Mouse (Mus musculus) forebrain, embryonic 12.5 days (tissue): ENCODE measurements around the gene Nf1. TPM values are rescaled to one million over a fixed set of nuclear protein-coding genes. Genes with fewer than 3 reads are reported as not detected.
A peak's percentile ranks its signal among the peaks of the same experiment; 100 is the strongest.

ENCODE experiments used
- ATAC-seq: fragments of 200-750 bp; cut with Nextera tagmentation; 2 replicates; pipeline ENCODE4 v1.8.0; 2017; ENCODE audit warnings: moderate TSS enrichment; ENCODE audit not compliant: low FRiP score
- H3K27ac ChIP-seq: fragments of 300-500 bp; sonication (generic); 2 replicates; pipeline ENCODE4 v1.5.1; 2016; ENCODE audit warnings: mild to moderate bottlenecking
- H3K27me3 ChIP-seq: fragments of 300-500 bp; sonication (generic); 2 replicates; pipeline ENCODE4 v1.6.1; 2016; ENCODE audit warnings: mild to moderate bottlenecking
- H3K36me3 ChIP-seq: fragments of 300-500 bp; sonication (generic); replicated peaks from 2 replicates; pipeline ENCODE4 v1.6.1; 2016; ENCODE audit warnings: mild to moderate bottlenecking
- H3K4me1 ChIP-seq: fragments of 300-500 bp; sonication (generic); 2 replicates; pipeline ENCODE4 v1.6.1; 2016
- H3K4me2 ChIP-seq: fragments of 300-500 bp; sonication (generic); 2 replicates; pipeline ENCODE4 v1.6.1; 2016; ENCODE audit warnings: mild to moderate bottlenecking, moderate library complexity
- H3K4me3 ChIP-seq: fragments of 300-500 bp; sonication (generic); replicated peaks from 2 replicates; pipeline ENCODE4 v1.5.1; 2016; ENCODE audit warnings: mild to moderate bottlenecking
- H3K9ac ChIP-seq: fragments of 300-500 bp; sonication (generic); 2 replicates; pipeline ENCODE4 v1.6.1; 2016; ENCODE audit warnings: mild to moderate bottlenecking
- H3K9me3 ChIP-seq: fragments of 300-500 bp; sonication (generic); 2 replicates; pipeline ENCODE4 v1.6.1; 2016
- WGBS: fragments of 180-500 bp; shearing (Covaris S2); methylation state at CpG from one replicate; pipeline ENCODE4 v1.1.7; 2016; 5-methylcytosine and 5-hydroxymethylcytosine counted together
- polyA plus RNA-seq: library from polyadenylated mRNA; unstranded; fragments of >200 nt; fragmentation: Nextera tagmentation; extraction: Ambion mirVana; gene quantifications from 2 replicates; pipeline ENCODE4 v1.2.1, GENCODE M21; 2016

Gene Nf1
- polyA plus RNA-seq, 1 experiment from 2014 or later: 8.9 TPM

DNA sequence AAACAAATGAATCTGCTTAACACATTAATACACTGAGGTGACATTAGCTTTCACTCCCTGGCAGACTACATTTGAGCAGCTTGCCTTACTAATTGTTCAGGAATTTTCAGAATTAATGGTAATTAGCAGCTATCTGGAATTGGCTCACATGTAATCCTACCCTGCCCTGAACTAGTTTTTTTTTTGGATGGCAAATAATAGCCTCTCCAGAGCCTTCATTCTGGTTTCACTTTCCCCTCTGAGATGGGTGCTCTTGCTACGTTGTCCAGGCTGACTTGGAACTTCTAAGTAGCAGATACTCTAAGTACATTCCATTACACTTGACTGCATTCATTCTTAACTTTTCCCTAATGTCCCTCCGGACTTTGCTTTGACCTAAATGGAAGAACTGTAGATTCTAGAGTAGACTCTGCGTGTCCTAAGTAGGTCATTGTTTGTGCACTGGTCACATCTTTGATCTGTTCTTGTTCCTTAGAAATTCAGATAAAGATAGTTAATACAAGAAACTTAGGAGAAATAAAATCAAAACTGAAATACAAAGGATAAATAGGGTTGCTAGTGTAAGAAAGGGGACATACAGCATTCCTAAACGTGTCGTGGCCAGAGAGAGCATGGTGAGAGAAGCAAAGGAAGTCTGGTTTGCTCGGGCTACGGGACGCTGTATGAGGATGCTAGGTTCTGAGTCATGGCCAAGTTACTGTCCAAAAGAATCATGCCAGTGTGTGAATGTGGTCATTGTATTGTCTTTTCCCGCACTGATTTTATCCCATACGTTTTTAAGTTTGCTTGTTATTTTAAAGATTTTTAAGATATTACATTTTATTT, 155.7 kb downstream of the Nf1 start:
- H3K9me3 ChIP-seq: no peaks in the 10 kb centered on the region
- peaks cover 10% of the 10 kb centered on the region; the same call in 1 of the 2 replicates for H3K36me3 ChIP-seq
- H3K27me3 ChIP-seq: no peaks in the 10 kb centered on the region
- no peak overlapping the region for H3K4me2 ChIP-seq
- WGBS: 54% methylated on average over 10 of the region's 10 CpGs
- no peak for ATAC-seq
- no peak overlapping the region for H3K4me3 ChIP-seq
- H3K27ac ChIP-seq: 0 out of 2 replicates have a peak overlapping the region, but pooled peaks have one; percentile 31
- H3K4me1 ChIP-seq: peaks cover 9% of the 10 kb centered on the region; the same call in 1 of the 2 replicates
- no peak overlapping the region for H3K9ac ChIP-seq

GRCm38 (mm10) chr11:79502917-79503316, 163.4 kb downstream of the Nf1 start:
- H3K27ac ChIP-seq: peak overlapping the region; percentile 59
- H3K36me3 ChIP-seq: no peaks in the 10 kb centered on the region
- H3K4me2 ChIP-seq: 0 out of 2 replicates have a peak overlapping the region, but pooled peaks have one; percentile 17
- H3K9ac ChIP-seq: no peak overlapping the region
- no peak overlapping the region for H3K4me3 ChIP-seq
- no peaks in the 10 kb centered on the region for H3K9me3 ChIP-seq
- no peaks in the 10 kb centered on the region for H3K27me3 ChIP-seq
- ATAC-seq: no peak
- H3K4me1 ChIP-seq: peaks cover 19% of the 10 kb centered on the region
- 19% methylated on average over 2 of the region's 2 CpGs for WGBS

- no peak within 1 kb of the TSS for H3K4me3 ChIP-seq
- H3K27me3 ChIP-seq: no peaks in the 10 kb centered on the region
- H3K9me3 ChIP-seq: no peaks in the 10 kb centered on the region
- H3K4me2 ChIP-seq: no peak within 1 kb of the TSS
- H3K4me1 ChIP-seq: peaks cover 19% of the 10 kb centered on the region
- peak within 1 kb of the TSS; percentile 62; the same call in 1 of the 2 replicates for H3K27ac ChIP-seq
- ATAC-seq: peak; percentile 51; the same call in 1 of the 2 replicates
- 28% methylated on average over 8 of the region's 8 CpGs for WGBS
- H3K36me3 ChIP-seq: no peaks in the 10 kb centered on the region
- H3K9ac ChIP-seq: no peak within 1 kb of the TSS
Observed at GRCm38 (mm10) chr11:79503845-79504244, 164.4 kb downstream of the Nf1 start, which contains the start of gene Omg. Gene Omg, minus strand, starts transcription at chr11:79504084.

- no peak for ATAC-seq
- WGBS: 68% methylated on average over 7 of the region's 7 CpGs
- no peaks in the 10 kb centered on the region for H3K36me3 ChIP-seq
- H3K4me1 ChIP-seq: peaks cover 19% of the 10 kb centered on the region
- no peak overlapping the region for H3K4me3 ChIP-seq
- H3K9ac ChIP-seq: no peak overlapping the region
- no peaks in the 10 kb centered on the region for H3K27me3 ChIP-seq
- H3K4me2 ChIP-seq: no peak overlapping the region
- H3K27ac ChIP-seq: no peak overlapping the region
- no peaks in the 10 kb centered on the region for H3K9me3 ChIP-seq
Observed at GRCm38 (mm10) chr11:79504506-79504905, 165.0 kb downstream of the Nf1 start.

- no peak for ATAC-seq
- Histone ChIP-seq H3K9me3 (no peaks in the 10 kb centered on the region), H3K4me2 (no peak overlapping the region), H3K4me3 (no peak overlapping the region), H3K36me3 (no peaks in the 10 kb centered on the region), H3K9ac (no peak overlapping the region), H3K4me1 (no peaks in the 10 kb centered on the region), H3K27me3 (no peaks in the 10 kb centered on the region), H3K27ac (no peak overlapping the region)
- WGBS: 95% methylated on average over 3 of the region's 3 CpGs
Observed at GRCm38 (mm10) chr11:79511970-79512369, 172.5 kb downstream of the Nf1 start.

- WGBS: 89% methylated on average over 6 of the region's 6 CpGs
- no peak overlapping the region for H3K27ac ChIP-seq
- no peaks in the 10 kb centered on the region for H3K4me1 ChIP-seq
- H3K4me2 ChIP-seq: no peak overlapping the region
- no peak overlapping the region for H3K4me3 ChIP-seq
- no peaks in the 10 kb centered on the region for H3K27me3 ChIP-seq
- H3K36me3 ChIP-seq: no peaks in the 10 kb centered on the region
- no peak for ATAC-seq
- no peaks in the 10 kb centered on the region for H3K9me3 ChIP-seq
- H3K9ac ChIP-seq: no peak overlapping the region
Observed at GRCm38 (mm10) chr11:79515331-79515730, 175.8 kb downstream of the Nf1 start.

GRCm38 (mm10) chr11:79515798-79516197, 176.3 kb downstream of the Nf1 start:
- Histone ChIP-seq H3K9ac (no peak overlapping the region), H3K27me3 (no peaks in the 10 kb centered on the region), H3K36me3 (no peaks in the 10 kb centered on the region), H3K4me3 (no peak overlapping the region), H3K4me1 (no peaks in the 10 kb centered on the region), H3K27ac (no peak overlapping the region), H3K4me2 (no peak overlapping the region), H3K9me3 (no peaks in the 10 kb centered on the region)
- 94% methylated on average over 2 of the region's 2 CpGs for WGBS
- ATAC-seq: no peak

DNA sequence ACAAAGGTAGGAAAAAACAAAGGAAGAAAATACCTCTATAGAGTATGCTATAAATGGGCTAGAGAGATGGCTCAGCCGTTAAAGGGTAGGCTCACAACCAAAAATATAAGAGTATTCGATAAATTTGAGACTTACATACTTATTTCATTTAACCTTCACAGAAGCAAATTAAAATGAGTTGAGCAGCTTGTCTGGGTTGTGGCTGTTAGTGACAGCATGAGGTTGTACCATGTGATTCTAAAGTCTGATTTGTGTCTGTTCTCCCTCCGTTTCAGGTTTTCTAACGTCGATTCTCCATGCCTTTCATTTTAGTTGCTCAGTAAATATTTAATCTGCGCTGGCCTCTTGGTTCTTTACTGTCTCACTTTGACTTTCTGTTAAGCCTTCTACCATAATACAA, 179.8 kb downstream of the Nf1 start:
- H3K9me3 ChIP-seq: no peaks in the 10 kb centered on the region
- H3K9ac ChIP-seq: no peak overlapping the region
- ATAC-seq: no peak
- H3K4me1 ChIP-seq: no peaks in the 10 kb centered on the region
- no peaks in the 10 kb centered on the region for H3K27me3 ChIP-seq
- H3K36me3 ChIP-seq: no peaks in the 10 kb centered on the region
- no peak overlapping the region for H3K4me2 ChIP-seq
- no peak overlapping the region for H3K27ac ChIP-seq
- H3K4me3 ChIP-seq: no peak overlapping the region
- 94% methylated on average over 6 of the region's 6 CpGs for WGBS

DNA sequence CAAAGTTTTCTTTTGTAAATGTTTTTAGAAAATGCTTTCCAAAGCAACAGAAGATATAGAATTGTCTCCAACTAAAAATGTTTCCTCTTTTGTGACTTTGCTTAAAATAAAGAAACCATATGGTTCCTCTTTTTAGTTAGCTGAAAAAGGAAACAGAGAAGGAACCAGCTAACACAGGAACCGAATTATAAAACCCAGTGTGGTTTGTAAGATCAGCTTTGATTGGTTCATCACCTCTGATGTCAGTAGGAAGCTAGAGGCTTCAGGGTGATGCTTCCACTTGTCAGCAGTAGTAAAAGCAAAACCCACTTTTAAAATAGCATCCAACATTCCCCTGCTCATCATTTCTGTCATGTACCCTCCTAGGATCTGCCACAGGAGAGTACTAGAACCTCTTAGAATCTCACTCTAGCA, 180.4 kb downstream of the Nf1 start:
- whole genome bisulfite sequencing: 76% methylated on average over 1 of the region's 1 CpGs
- no peaks in the 10 kb centered on the region for H3K27me3 ChIP-seq
- H3K4me1 ChIP-seq: no peaks in the 10 kb centered on the region
- no peak overlapping the region for H3K27ac ChIP-seq
- 0 out of 2 replicates have a peak, but pooled peaks cover 4% of the 10 kb centered on the region for H3K36me3 ChIP-seq
- H3K9ac ChIP-seq: no peak overlapping the region
- no peak overlapping the region for H3K4me3 ChIP-seq
- no peak for ATAC-seq
- H3K4me2 ChIP-seq: no peak overlapping the region
- H3K9me3 ChIP-seq: no peaks in the 10 kb centered on the region

GRCm38 (mm10) chr11:79520772-79521171, 181.3 kb downstream of the Nf1 start:
- Histone ChIP-seq H3K4me2 (no peak overlapping the region), H3K4me3 (no peak overlapping the region), H3K27ac (no peak overlapping the region), H3K4me1 (no peaks in the 10 kb centered on the region), H3K9me3 (no peaks in the 10 kb centered on the region), H3K9ac (no peak overlapping the region), H3K36me3 (0 out of 2 replicates have a peak, but pooled peaks cover 4% of the 10 kb centered on the region), H3K27me3 (no peaks in the 10 kb centered on the region)
- ATAC-seq: no peak

DNA sequence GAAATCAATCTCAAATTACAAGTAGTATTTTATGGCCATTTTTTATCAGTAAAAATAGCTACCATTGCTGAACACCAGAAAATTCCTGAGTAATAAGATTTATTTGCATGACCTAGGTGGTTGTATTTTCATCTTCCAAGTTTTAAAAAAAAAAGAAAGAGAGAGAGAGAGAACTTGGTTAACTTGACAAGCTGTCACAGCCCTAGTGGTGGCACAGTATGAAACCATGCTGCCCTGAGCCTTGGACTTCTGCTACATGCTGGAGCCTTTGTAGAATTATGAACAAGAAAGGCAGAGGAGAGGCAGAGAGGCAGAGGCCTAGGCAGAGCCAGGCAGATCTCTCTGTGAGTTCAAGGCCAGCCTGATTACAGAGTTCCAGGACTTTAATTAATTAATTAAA, 182.4 kb downstream of the Nf1 start:
- H3K4me1 ChIP-seq: no peaks in the 10 kb centered on the region
- ATAC-seq: no peak
- H3K9me3 ChIP-seq: no peaks in the 10 kb centered on the region
- 0 out of 2 replicates have a peak, but pooled peaks cover 4% of the 10 kb centered on the region for H3K36me3 ChIP-seq
- H3K27ac ChIP-seq: no peak overlapping the region
- no peak overlapping the region for H3K9ac ChIP-seq
- no peak overlapping the region for H3K4me3 ChIP-seq
- H3K27me3 ChIP-seq: no peaks in the 10 kb centered on the region
- no peak overlapping the region for H3K4me2 ChIP-seq

DNA sequence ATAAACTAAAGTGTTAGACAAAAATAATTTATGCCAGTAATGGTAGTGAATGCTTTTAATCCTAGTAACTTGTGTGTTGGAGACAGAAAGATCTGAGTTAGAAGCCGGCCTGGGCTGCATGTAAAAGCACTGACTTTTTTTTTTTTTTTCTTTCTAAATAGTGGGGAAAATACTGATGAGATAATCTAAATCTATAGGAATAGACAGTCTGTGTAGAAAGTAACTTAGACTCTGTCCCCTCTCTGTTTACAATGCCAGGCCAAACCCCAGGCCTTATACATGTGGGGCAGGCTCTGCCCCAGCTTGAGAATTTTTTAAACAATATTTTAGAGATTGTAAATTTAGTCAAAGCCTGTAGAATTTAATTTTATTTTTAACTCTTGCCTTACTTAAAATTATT, 183.5 kb downstream of the Nf1 start:
- ATAC-seq: no peak
- WGBS: 82% methylated on average over 1 of the region's 1 CpGs
- H3K27ac ChIP-seq: no peak overlapping the region
- H3K4me3 ChIP-seq: no peak overlapping the region
- 0 out of 2 replicates have a peak, but pooled peaks cover 4% of the 10 kb centered on the region for H3K36me3 ChIP-seq
- no peaks in the 10 kb centered on the region for H3K9me3 ChIP-seq
- no peak overlapping the region for H3K4me2 ChIP-seq
- no peak overlapping the region for H3K9ac ChIP-seq
- H3K27me3 ChIP-seq: no peaks in the 10 kb centered on the region
- H3K4me1 ChIP-seq: no peaks in the 10 kb centered on the region
